ENCODE assay signal across 8 mouse cellular contexts in genomic region chr14:21968978-21969377, GRCm38 (mm10). TPM values are rescaled to one million over a fixed set of nuclear protein-coding genes. Genes with fewer than 3 reads are reported as not detected.
DNase-seq lines count a peak whose midpoint lies in the region; ATAC-seq and TF ChIP-seq lines count a peak whose summit lies in the region.

No protein-coding gene starts in this region.

- intact Hi-C loops in left cerebral cortex, adult 2 months (cut with DNase I) = loop anchor here (5.0 kb wide), 1 partner anchor 1078 kb away; no protein-coding TSS in a partner anchor

- no peak for ATAC-seq in CD4-positive, CD25-positive, alpha-beta regulatory T cell, adult 4 months
- ATAC-seq in midbrain, embryonic 14.5 days (ENCODE audit: low FRiP score, low TSS enrichment) = no peak

- H3K4me1 ChIP-seq in midbrain, embryonic 14.5 days (ENCODE audit: control insufficient read depth, insufficient read depth, low read length) = peaks cover 10% of the 10 kb centered on the region; the same call in 1 of the 2 replicates

- 0 out of 2 replicates have a peak, but pooled peaks cover 4% of the 10 kb centered on the region for H3K27me3 ChIP-seq in midbrain, embryonic 14.5 days (ENCODE audit: control insufficient read depth, insufficient read depth, low read length)

- DNase-seq in CD4-positive, CD25-positive, alpha-beta regulatory T cell, adult 2 months (ENCODE audit: low read depth, low spot score) = peak; percentile 36
- peak; percentile 81 for DNase-seq in adrenal gland, postnatal 25 days
- DNase-seq in forelimb bud, embryonic 11.5 days (ENCODE audit: low read depth, low spot score) = peak; percentile 79
- DNase-seq in induced T-regulatory cell, adult 2 months (ENCODE audit: low read depth) = peak; percentile 42
- DNase-seq in left cerebral cortex, adult 2 months (ENCODE audit: extremely low spot score in 1 of 2, low spot score in 2 of 2) = peak; percentile 45 to 56
- DNase-seq in midbrain, embryonic 14.5 days = peak; percentile 83
- peak; percentile 88 for DNase-seq in testis, postnatal 10 days (ENCODE audit: low spot score)

- no peak overlapping the region for H3K4me3 ChIP-seq in left cerebral cortex, adult 2 months
- H3K4me3 ChIP-seq in midbrain, embryonic 14.5 days (replicated peaks; ENCODE audit: low read depth, low read length) = no peak overlapping the region

- no peaks in the 10 kb centered on the region for H3K36me3 ChIP-seq in midbrain, embryonic 14.5 days (ENCODE audit: control insufficient read depth, insufficient read depth, low read length)

- no peaks in the 10 kb centered on the region for H3K9me3 ChIP-seq in midbrain, embryonic 14.5 days (ENCODE audit: control insufficient read depth, low read length)

- no peak overlapping the region for H3K4me2 ChIP-seq in midbrain, embryonic 14.5 days (ENCODE audit: low read length)

- no peak overlapping the region for H3K27ac ChIP-seq in left cerebral cortex, adult 2 months
- no peak overlapping the region for H3K27ac ChIP-seq in midbrain, embryonic 14.5 days (replicated peaks; ENCODE audit: low read depth, low read length)

- TF ChIP-seq CTCF in left cerebral cortex, adult 2 months (IDR thresholded peaks at IDR 0.05) = peak; percentile 60

- no peak overlapping the region for H3K9ac ChIP-seq in midbrain, embryonic 14.5 days (replicated peaks; ENCODE audit: low read length)

- WGBS in midbrain, embryonic 14.5 days = 11% methylated on average over 4 of the region's 4 CpGs

RNA-seq across cellular contexts. Expression of gene Zfp503, which starts 20.4 kb away (rescaled TPM):
- polyA plus RNA-seq in CD4-positive, CD25-positive, alpha-beta regulatory T cell, adult 4 months (2017; shearing (Covaris generic)) = not detected
- total RNA-seq in adrenal gland, postnatal 25 days (2021) = 27.5 and 33.3 TPM in 2 replicates
- 1 to 10 TPM; 2.2 to 3.3 TPM for total RNA-seq in left cerebral cortex, adult 2 months (2021)
- polyA plus RNA-seq in midbrain, embryonic 14.5 days (2014; fragmentation: Nextera tagmentation; extraction: Ambion mirVana) = 4.4 and 5.0 TPM in 2 replicates

RNA-seq across cellular contexts. Expression of gene Lrmda, which starts 50.5 kb away (rescaled TPM):
- polyA plus RNA-seq in CD4-positive, CD25-positive, alpha-beta regulatory T cell, adult 4 months (2017; shearing (Covaris generic)) = not detected
- 5.0 and 5.6 TPM in 2 replicates for total RNA-seq in adrenal gland, postnatal 25 days (2021)
- under 1 TPM; 0.87 to 0.97 TPM for total RNA-seq in left cerebral cortex, adult 2 months (2021)
- 0.42 TPM in 1 of 2 replicates, not detected in the other for polyA plus RNA-seq in midbrain, embryonic 14.5 days (2014; fragmentation: Nextera tagmentation; extraction: Ambion mirVana)

Comparison
In these comparisons a context has a peak if more than half of its experiments do, and no peak if none do; other contexts are left out.
1. DNase-seq: peak in every context shown above with its lines; median percentile 88 in testis, postnatal 10 days; 83 in midbrain, embryonic 14.5 days; 81 in adrenal gland, postnatal 25 days; 79 in forelimb bud, embryonic 11.5 days; 50 in left cerebral cortex, adult 2 months; 42 in induced T-regulatory cell, adult 2 months; 36 in CD4-positive, CD25-positive, alpha-beta regulatory T cell, adult 2 months.